Comparison of ENCODE assay signal across 10 mouse cellular contexts in genomic region chr10:37133876-37134708, GRCm38 (mm10). TPM values are rescaled to one million over a fixed set of nuclear protein-coding genes. Genes with fewer than 3 reads are reported as not detected.
DNase-seq lines count a peak whose midpoint lies in the region; ATAC-seq lines count a peak whose summit lies in the region.
"Had no signal": no experiment of that assay in that cellular context is flagged by ENCODE, and none has a peak within 500 bp of the region (broad histone marks: within the 10 kb centered on the region; RNA-seq: fewer than 3 reads in every experiment).

No protein-coding gene starts in this region.

- no peaks in the 10 kb centered on the region for H3K9me3 ChIP-seq in heart, embryonic 16.5 days (replicated peaks; ENCODE audit: control insufficient read depth, low read length)
- H3K9me3 ChIP-seq in heart, embryonic 10.5 days = no peaks in the 10 kb centered on the region
- H3K9me3 ChIP-seq in embryonic facial prominence, embryonic 11.5 days (replicated peaks; ENCODE audit: control insufficient read depth, low read length) = no peaks in the 10 kb centered on the region
- H3K9me3 ChIP-seq in hindbrain, embryonic 13.5 days = no peaks in the 10 kb centered on the region
- no peaks in the 10 kb centered on the region for H3K9me3 ChIP-seq in midbrain, embryonic 16.5 days (replicated peaks; ENCODE audit: control insufficient read depth, low read length, poor library complexity, severe bottlenecking)

- H3K4me2 ChIP-seq in heart, embryonic 16.5 days (ENCODE audit: low read depth, low read length) = peak overlapping the region; percentile 55; the same call in 1 of the 2 replicates
- peak overlapping the region; percentile 19; the same call in 1 of the 2 replicates for H3K4me2 ChIP-seq in embryonic facial prominence, embryonic 11.5 days (ENCODE audit: low read depth, low read length)
- peak overlapping the region; percentile 81 for H3K4me2 ChIP-seq in hindbrain, embryonic 13.5 days
- peak overlapping the region; percentile 77 for H3K4me2 ChIP-seq in midbrain, embryonic 16.5 days (ENCODE audit: low read length)

- H3K9ac ChIP-seq in heart, embryonic 16.5 days (ENCODE audit: low read length) = no peak overlapping the region; the same call in 1 of the 2 replicates
- H3K9ac ChIP-seq in embryonic facial prominence, embryonic 11.5 days (replicated peaks; ENCODE audit: low read length) = no peak overlapping the region
- H3K9ac ChIP-seq in hindbrain, embryonic 13.5 days = peak overlapping the region; percentile 68
- H3K9ac ChIP-seq in midbrain, embryonic 16.5 days (ENCODE audit: low read depth, low read length) = no peak overlapping the region

- ATAC-seq in heart, embryonic 16.5 days (replicated peaks; ENCODE audit: extremely low read depth, insufficient read depth, low FRiP score) = no peak
- no peak for ATAC-seq in embryonic facial prominence, embryonic 11.5 days (replicated peaks; ENCODE audit: insufficient number of reproducible peaks, low FRiP score, low TSS enrichment, low read depth)
- ATAC-seq in hindbrain, embryonic 13.5 days (ENCODE audit: low FRiP score) = no peak
- no peak for ATAC-seq in midbrain, embryonic 16.5 days
- ATAC-seq: activated CD4-positive, CD25-positive, alpha-beta regulatory T cell, adult 4 months; inflammation-experienced regulatory T-cells, adult 6 months had no signal

- no peak overlapping the region for H3K4me3 ChIP-seq in heart, embryonic 16.5 days (ENCODE audit: low read length)
- H3K4me3 ChIP-seq in heart, embryonic 10.5 days = no peak overlapping the region
- peak overlapping the region; percentile 29; the same call in 1 of the 2 replicates for H3K4me3 ChIP-seq in embryonic facial prominence, embryonic 11.5 days (ENCODE audit: low read depth, low read length)
- H3K4me3 ChIP-seq in hindbrain, embryonic 13.5 days = peak overlapping the region; percentile 84
- H3K4me3 ChIP-seq in midbrain, embryonic 16.5 days (ENCODE audit: low read depth, low read length) = peak overlapping the region; percentile 42

- H3K27ac ChIP-seq in heart, embryonic 16.5 days (ENCODE audit: low read length) = no peak overlapping the region
- no peak overlapping the region for H3K27ac ChIP-seq in heart, embryonic 10.5 days
- H3K27ac ChIP-seq in embryonic facial prominence, embryonic 11.5 days (replicated peaks; ENCODE audit: low read depth, low read length) = no peak overlapping the region
- H3K27ac ChIP-seq in hindbrain, embryonic 13.5 days = 0 out of 2 replicates have a peak overlapping the region, but pooled peaks have one; percentile 18
- no peak overlapping the region for H3K27ac ChIP-seq in midbrain, embryonic 16.5 days (ENCODE audit: low read length)

- peaks cover 11% of the 10 kb centered on the region for H3K36me3 ChIP-seq in heart, embryonic 16.5 days (ENCODE audit: control insufficient read depth, insufficient read depth)
- peaks cover 28% of the 10 kb centered on the region for H3K36me3 ChIP-seq in heart, embryonic 10.5 days
- H3K36me3 ChIP-seq in embryonic facial prominence, embryonic 11.5 days (replicated peaks; ENCODE audit: control insufficient read depth, insufficient read depth, low read depth, low read length) = peaks cover 8% of the 10 kb centered on the region
- H3K36me3 ChIP-seq in hindbrain, embryonic 13.5 days = peaks cover 25% of the 10 kb centered on the region
- peaks cover 11% of the 10 kb centered on the region; the same call in 1 of the 2 replicates for H3K36me3 ChIP-seq in midbrain, embryonic 16.5 days (ENCODE audit: control insufficient read depth, insufficient read depth, low read length)

- WGBS in heart, embryonic 16.5 days = 80% methylated on average over 4 of the region's 4 CpGs
- WGBS in heart, embryonic 10.5 days = 93% methylated on average over 4 of the region's 4 CpGs
- WGBS in embryonic facial prominence, embryonic 11.5 days = 84% methylated on average over 4 of the region's 4 CpGs
- 78% methylated on average over 4 of the region's 4 CpGs for WGBS in hindbrain, embryonic 13.5 days
- 73% methylated on average over 4 of the region's 4 CpGs for WGBS in midbrain, embryonic 16.5 days

- H3K4me1 ChIP-seq in heart, embryonic 16.5 days (ENCODE audit: control insufficient read depth, insufficient read depth, low read length) = peaks cover 6% of the 10 kb centered on the region
- H3K4me1 ChIP-seq in heart, embryonic 10.5 days = no peaks in the 10 kb centered on the region
- H3K4me1 ChIP-seq in embryonic facial prominence, embryonic 11.5 days (ENCODE audit: control insufficient read depth, insufficient read depth, low read length) = no peaks in the 10 kb centered on the region
- peaks cover 19% of the 10 kb centered on the region for H3K4me1 ChIP-seq in hindbrain, embryonic 13.5 days (replicated peaks)
- peaks cover 19% of the 10 kb centered on the region for H3K4me1 ChIP-seq in midbrain, embryonic 16.5 days (ENCODE audit: control insufficient read depth, insufficient read depth, low read length)

- no peaks in the 10 kb centered on the region for H3K27me3 ChIP-seq in heart, embryonic 16.5 days (ENCODE audit: control insufficient read depth, insufficient read depth, low read length)
- no peaks in the 10 kb centered on the region for H3K27me3 ChIP-seq in heart, embryonic 10.5 days (ENCODE audit: insufficient read depth, poor library complexity, severe bottlenecking)
- H3K27me3 ChIP-seq in embryonic facial prominence, embryonic 11.5 days (ENCODE audit: control insufficient read depth, insufficient read depth, low read length) = no peaks in the 10 kb centered on the region
- no peaks in the 10 kb centered on the region for H3K27me3 ChIP-seq in hindbrain, embryonic 13.5 days
- no peaks in the 10 kb centered on the region for H3K27me3 ChIP-seq in midbrain, embryonic 16.5 days (ENCODE audit: control insufficient read depth, insufficient read depth, low read depth, low read length)

- no peak for DNase-seq in heart, embryonic 10.5 days (ENCODE audit: low spot score)
- no peak for DNase-seq in embryonic facial prominence, embryonic 11.5 days (ENCODE audit: low spot score)
- no peak for DNase-seq in natural killer cell, adult 2 months (ENCODE audit: low spot score in 2 of 2)
- no peak for DNase-seq in embryo, embryonic 11 days
- DNase-seq in adrenal gland, postnatal 36 days = no peak

RNA-seq across cellular contexts. Expression of gene Marcks, which starts 4.6 kb away (rescaled TPM):
- polyA plus RNA-seq in heart, embryonic 16.5 days (2015; fragmentation: Nextera tagmentation; extraction: Ambion mirVana) = 37.6 and 42.2 TPM in 2 replicates
- polyA plus RNA-seq in heart, embryonic 10.5 days (2016; fragmentation: Nextera tagmentation; extraction: Ambion mirVana) = 43.5 and 74.2 TPM in 2 replicates
- polyA plus RNA-seq in embryonic facial prominence, embryonic 11.5 days (2014; fragmentation: Nextera tagmentation; extraction: Ambion mirVana) = 300 and 341 TPM in 2 replicates
- polyA plus RNA-seq in hindbrain, embryonic 13.5 days (2015; fragmentation: Nextera tagmentation; extraction: Ambion mirVana) = 254 and 257 TPM in 2 replicates
- polyA plus RNA-seq in midbrain, embryonic 16.5 days (2015; fragmentation: Nextera tagmentation; extraction: Ambion mirVana) = 187 and 196 TPM in 2 replicates
- 10 to 100 TPM; 48.1 to 76.6 TPM for total RNA-seq in adrenal gland, postnatal 36 days (2021)

Comparison
In these comparisons a context has a peak if more than half of its experiments do, and no peak if none do; other contexts are left out.
1. H3K4me2 ChIP-seq: peak in every context shown above with its lines; median percentile 81 in hindbrain, embryonic 13.5 days; 77 in midbrain, embryonic 16.5 days; 55 in heart, embryonic 16.5 days; 19 in embryonic facial prominence, embryonic 11.5 days.
2. H3K4me3 ChIP-seq: peak in embryonic facial prominence, embryonic 11.5 days (single experiment), hindbrain, embryonic 13.5 days (single experiment) and midbrain, embryonic 16.5 days (single experiment); none in heart, embryonic 16.5 days (single experiment) and heart, embryonic 10.5 days (single experiment).